8 mouse cellular contexts compared by ENCODE assay signal in genomic region chr6:145442786-145443185, GRCm38 (mm10).
DNase-seq lines count a peak whose midpoint lies in the region.

No protein-coding gene starts in this region.

- intact Hi-C loops in left cerebral cortex, postnatal 4 days (cut with DNase I) = no loop called here
- intact Hi-C loops in left cerebral cortex, postnatal 25 days (cut with DNase I) = loop anchor here (5.0 kb wide), 2 partner anchors 80 to 350 kb away; no protein-coding TSS in a partner anchor

- peak; percentile 42 to 45 for DNase-seq in cerebellum, postnatal 10 days
- DNase-seq in cerebellum, adult 11 months = no peak
- peak; percentile 27 for DNase-seq in left cerebral cortex, postnatal 4 days
- DNase-seq in left cerebral cortex, postnatal 25 days (ENCODE audit: low spot score in 2 of 2) = no peak
- DNase-seq in CD4-positive helper T cell, adult 2 months (ENCODE audit: low read depth, low spot score) = peak; percentile 19
- peak; percentile 37 for DNase-seq in kidney, postnatal 14 days
- DNase-seq in frontal cortex, postnatal 10 days (ENCODE audit: low spot score in 2 of 2) = no peak
- no peak for DNase-seq in adrenal gland, postnatal 36 days

Comparison
In these comparisons a context has a peak if more than half of its experiments do, and no peak if none do; other contexts are left out.
1. DNase-seq: peak in cerebellum, postnatal 10 days (2 of 2), left cerebral cortex, postnatal 4 days (single experiment), CD4-positive helper T cell, adult 2 months (single experiment) and kidney, postnatal 14 days (single experiment); none in cerebellum, adult 11 months (single experiment), left cerebral cortex, postnatal 25 days (0 of 2), frontal cortex, postnatal 10 days (0 of 2) and adrenal gland, postnatal 36 days (0 of 2).